Mouse (Mus musculus) adipocyte (in vitro differentiated cells): Measurements from ENCODE around the gene Narfl.
"Not testable (repeated sequence)": the region's sequence is repeated elsewhere in the genome, so short reads cannot be mapped to it uniquely, and the experiment has no call there.

Experiments
- DNase-seq: peaks from one replicate; pipeline ENCODE4 v3.0.0-alpha.2; 2016; ENCODE audit warnings: low spot score

Gene Narfl

DNA sequence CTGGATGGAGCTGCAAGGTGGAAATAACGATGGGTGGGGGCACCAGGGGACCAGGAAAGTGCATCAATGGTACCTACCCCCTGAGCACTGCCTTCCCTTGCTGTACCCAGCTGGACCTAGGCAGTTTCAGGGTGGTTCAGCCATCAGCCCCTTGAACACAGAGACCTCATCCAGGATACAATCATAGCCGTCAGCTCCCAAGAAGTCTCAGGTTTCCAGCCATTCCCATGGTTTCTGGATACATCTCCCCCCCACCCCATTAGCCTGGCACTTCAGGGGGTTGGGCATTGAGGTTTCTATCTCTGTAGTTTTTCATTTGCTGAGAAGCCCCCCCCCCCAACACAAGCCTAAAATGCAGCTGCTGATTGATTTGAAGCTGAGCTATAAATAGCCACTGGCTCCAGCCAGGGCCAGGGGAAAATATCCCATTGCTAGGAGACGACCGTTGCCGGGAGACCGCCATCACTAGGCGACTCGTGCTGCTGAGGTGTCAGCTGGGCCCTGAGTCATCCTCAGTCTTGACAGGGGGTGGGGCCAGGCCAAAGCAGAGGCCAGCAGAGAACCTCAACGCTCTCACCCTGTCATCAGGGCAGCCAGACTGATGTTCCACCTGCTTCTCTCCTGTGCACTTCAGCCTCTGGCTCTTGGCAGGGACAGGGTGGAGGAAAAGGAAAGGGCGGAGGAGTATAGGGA lies 29.4 kb downstream of the Narfl start:
- DNase-seq: no peak

- DNase-seq: no peak
Measured at GRCm38 (mm10) chr17:25806507-25806906, 32.9 kb downstream of the Narfl start.

DNA sequence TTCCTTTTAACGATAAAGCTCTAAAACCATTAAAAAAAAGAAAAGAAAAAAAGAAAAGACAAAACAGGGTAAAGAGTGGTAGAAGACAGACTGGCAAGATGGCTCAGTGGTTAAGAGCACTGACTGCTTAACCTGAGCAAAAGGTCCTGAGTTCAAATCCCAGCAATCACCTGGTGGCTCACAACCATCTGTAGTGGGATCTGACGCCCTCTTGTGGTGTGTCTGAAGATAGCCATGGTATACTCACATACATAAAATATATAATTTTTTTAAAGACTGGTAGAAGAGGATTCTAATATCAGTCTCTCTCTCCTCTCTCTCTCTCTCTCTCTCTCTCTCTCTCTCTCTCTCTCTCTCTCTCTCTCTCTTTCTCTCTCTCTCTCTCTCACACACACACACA lies 33.9 kb downstream of the Narfl start:
- not testable (repeated sequence) for DNase-seq

- DNase-seq: no peak
Measured at GRCm38 (mm10) chr17:25808028-25808427, 34.5 kb downstream of the Narfl start.

- DNase-seq: no peak
Measured at GRCm38 (mm10) chr17:25808789-25809605, 35.4 kb downstream of the Narfl start, which contains the start of gene Fbxl16. Gene Fbxl16, plus strand, starts transcription at chr17:25809085.

DNA sequence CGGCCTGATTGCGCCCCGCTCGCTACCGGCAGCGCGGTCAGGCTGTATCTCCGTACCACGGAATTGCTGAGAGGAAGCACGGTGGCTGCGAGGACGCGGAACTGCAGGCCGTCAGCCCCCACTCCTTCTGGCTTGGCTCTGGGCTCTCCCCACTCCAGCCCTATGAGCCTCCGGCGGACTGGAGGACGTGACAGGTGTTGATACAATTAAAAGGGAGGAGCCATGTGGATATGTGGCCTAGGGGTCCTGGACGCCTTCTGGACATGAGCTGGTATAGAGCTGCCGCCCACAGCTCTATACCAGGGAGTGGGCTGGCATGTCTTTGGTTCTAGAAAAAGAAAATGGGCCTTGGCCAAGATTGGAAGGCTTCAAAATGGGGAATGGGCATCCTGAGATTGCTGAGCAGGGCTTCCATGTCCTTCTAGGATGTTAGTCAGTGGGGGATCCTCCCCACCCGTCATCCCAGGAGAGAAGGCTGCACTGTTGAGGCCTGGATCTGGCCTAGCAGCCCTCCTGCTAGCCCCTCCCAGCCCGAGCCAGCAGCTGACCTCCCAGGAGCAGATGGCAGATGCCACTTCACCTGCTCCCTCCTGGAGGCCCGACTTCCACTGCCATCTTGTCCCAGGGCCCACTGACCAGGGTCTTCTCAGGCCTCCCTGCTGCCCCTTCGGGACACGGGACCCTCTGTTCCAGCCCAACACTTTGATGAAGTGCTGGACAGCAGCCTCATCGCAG lies 36.2 kb downstream of the Narfl start:
- DNase-seq: no peak

DNA sequence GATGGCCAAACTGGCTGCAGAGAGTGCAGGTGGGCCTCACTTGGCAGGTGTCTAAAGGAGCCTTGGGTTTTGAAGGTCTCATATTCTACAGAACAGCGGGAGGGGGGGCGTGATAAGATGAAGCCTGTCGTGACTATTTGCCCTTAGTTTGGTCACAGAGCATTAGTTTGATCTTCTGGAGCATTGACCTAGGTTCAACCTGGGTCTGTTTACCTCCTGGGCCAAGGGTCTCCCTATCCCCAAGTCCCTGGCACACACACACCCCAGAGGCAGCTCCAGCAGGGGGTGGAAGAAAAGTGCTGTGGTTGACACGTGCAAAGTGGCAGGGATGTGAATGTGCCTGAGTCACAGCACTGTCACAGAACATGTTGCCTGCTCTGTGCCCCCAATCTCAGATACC lies 37.3 kb downstream of the Narfl start:
- DNase-seq: no peak

DNA sequence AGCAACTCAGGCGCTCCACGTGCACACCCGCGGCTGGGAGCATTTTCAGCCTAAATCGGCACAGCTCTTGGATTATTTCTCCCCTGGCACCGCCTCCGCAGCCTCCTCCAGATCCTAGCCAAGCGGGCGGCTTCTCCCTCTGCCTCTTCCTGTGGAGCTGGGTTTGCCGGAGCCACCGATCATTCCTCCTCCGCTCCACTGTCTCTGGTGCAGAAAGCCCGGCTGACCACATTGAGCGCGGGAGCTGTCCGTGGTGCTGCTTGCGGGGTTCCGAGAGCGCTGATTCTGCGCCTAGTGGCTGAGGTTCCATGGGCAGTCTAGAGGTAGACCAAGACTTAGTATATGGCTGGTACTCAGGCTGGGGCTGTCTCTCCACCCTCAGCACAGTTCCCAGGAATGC lies 39.9 kb downstream of the Narfl start:
- peak; percentile 66 for DNase-seq

DNA sequence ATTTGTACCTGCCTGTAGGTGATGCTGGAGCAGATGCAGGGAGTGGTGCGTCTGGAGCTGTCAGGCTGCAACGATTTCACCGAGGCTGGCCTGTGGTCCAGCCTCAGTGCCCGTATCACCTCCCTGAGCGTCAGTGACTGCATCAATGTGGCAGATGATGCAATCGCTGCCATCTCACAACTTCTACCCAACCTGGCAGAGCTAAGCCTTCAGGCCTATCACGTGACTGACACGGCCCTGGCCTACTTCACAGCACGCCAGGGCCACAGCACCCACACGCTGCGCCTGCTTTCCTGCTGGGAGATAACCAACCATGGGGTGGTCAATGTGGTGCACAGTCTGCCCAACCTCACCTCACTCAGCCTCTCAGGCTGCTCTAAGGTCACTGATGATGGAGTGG lies 44.1 kb downstream of the Narfl start:
- no peak for DNase-seq

GRCm38 (mm10) chr17:25818851-25819780 lies 45.5 kb downstream of the Narfl start:
- DNase-seq: no peak

GRCm38 (mm10) chr17:25823452-25823851 lies 49.9 kb downstream of the Narfl start, which contains the start of gene Wdr24:
Gene Wdr24, plus strand, starts transcription at chr17:25823627.
- peak; percentile 93 for DNase-seq

GRCm38 (mm10) chr17:25824362-25825142 lies 51.0 kb downstream of the Narfl start:
- DNase-seq: no peak

DNA sequence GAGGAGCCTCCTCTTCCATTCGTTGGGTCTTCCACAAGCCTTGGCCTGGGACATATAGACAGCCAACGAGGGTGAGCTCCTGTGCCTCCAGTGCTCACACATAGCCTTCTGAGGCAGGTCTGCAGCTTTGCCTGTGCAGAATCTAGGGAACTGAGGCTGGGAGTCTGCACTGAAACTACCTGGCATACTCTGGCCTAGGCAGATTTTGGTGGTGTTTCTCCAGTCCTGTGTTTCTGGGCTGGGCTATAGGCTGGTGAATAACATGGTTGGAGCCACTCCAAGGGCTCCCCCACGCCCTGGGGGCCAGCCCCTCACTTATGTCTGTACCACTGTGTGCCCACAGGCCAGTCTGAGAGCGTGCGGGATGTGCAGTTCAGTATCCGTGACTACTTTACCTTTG lies 51.7 kb downstream of the Narfl start:
- DNase-seq: no peak

DNA sequence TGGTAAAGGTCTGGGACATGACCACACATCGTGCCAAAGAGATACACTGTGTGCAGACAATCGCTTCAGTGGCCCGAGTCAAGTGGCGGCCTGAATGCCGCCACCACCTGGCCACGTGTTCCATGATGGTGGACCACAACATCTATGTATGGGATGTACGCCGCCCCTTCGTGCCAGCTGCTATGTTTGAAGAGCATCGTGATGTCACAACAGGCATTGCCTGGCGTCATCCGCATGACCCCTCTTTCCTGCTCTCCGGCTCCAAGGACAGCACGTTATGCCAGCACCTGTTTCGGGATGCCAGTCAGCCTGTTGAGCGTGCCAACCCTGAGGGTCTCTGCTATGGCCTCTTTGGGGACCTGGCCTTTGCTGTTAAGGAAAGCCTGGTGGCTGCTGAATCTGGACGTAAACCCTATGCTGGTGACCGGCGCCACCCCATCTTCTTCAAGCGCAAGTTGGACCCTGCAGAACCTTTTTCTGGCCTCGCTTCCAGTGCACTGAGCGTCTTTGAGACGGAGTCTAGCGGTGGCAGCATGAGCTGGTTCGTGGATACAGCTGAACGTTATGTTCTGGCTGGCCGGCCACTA lies 52.5 kb downstream of the Narfl start:
- no peak for DNase-seq

DNA sequence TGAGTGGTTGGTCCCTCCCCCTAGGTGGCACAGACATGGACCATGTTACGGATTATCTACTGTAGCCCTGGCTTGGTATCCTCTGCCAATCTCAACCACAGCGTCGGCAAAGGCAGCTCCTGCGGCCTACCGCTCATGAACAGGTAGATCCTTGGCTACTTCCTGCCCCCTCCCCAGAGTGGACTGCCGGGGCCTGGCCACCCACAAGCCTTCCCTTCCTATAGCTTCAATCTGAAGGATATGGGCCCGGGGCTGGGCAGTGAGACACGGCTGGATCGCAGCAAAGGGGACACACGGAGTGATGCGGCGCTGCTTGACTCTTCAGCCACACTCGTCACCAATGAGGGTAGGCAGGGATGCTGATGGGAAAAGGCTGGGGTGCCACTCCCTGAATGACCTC lies 53.4 kb downstream of the Narfl start:
- DNase-seq: no peak

GRCm38 (mm10) chr17:25827546-25828222 lies 54.1 kb downstream of the Narfl start:
- no peak for DNase-seq

DNA sequence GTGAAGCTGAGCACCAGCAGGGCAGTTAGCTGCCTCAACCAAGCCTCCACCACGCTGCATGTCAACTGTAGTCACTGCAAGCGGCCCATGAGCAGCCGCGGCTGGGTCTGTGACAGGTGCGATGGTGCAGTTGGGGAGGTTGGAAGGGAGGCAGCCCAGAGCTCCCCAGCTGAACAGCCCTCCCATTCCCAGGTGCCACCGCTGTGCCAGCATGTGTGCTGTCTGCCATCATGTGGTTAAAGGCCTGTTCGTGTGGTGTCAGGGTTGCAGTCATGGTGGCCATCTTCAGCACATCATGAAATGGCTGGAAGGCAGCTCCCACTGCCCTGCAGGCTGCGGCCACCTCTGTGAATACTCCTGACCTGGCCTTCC lies 54.6 kb downstream of the Narfl start:
- DNase-seq: no peak

GRCm38 (mm10) chr17:25828712-25829557 lies 55.4 kb downstream of the Narfl start, which contains the start of gene Jmjd8:
Gene Jmjd8, plus strand, starts transcription at chr17:25828867.
- peak; percentile 63 for DNase-seq

DNA sequence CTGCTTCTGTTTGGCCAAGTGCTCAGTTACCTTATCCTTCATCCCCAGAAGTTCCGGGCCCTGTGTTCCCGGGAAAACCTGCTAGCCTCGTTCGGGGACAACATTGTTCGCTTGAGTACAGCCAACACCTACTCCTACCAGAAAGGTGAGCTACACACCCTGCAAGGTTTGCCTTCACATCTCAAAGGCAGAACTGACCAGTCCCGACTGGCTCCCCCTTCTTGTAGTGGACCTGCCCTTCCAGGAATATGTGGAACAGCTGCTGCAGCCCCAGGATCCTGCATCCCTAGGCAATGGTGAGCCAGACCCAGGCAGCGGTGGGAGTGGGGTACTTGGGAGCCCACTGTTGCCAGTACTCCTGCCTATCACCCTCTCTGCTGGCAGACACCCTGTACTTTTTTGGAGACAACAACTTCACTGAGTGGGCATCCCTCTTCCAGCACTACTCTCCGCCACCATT lies 56.0 kb downstream of the Narfl start:
- no peak for DNase-seq
